Mouse (Mus musculus): ENCODE data around the gene Serpinf1. TPM values are rescaled to one million over a fixed set of nuclear protein-coding genes. Genes with fewer than 3 reads are reported as not detected.
A peak's percentile ranks its signal among the peaks of the same experiment; 100 is the strongest.
"Not testable (repeated sequence)": the region's sequence is repeated elsewhere in the genome, so short reads cannot be mapped to it uniquely, and the experiment has no call there.

Gene Serpinf1
- polyA plus RNA-seq, 1 experiment from 2014 or later: 69.1 TPM

- no peak overlapping the region for H3K27ac ChIP-seq (replicated peaks)
- TF ChIP-seq EP300 (optimal IDR thresholded peaks at IDR 0.05): no peak
- TF ChIP-seq CTCF (IDR thresholded peaks at IDR 0.05; ENCODE audit: low read depth): no peak
- H3K4me3 ChIP-seq (ENCODE audit: low read depth, low read length): no peak overlapping the region
- DNase-seq (ENCODE audit: low spot score) (no peak), ATAC-seq (ENCODE audit: low FRiP score, low TSS enrichment) (no peak)
- H3K27me3 ChIP-seq (ENCODE audit: control insufficient read depth, insufficient read depth, low read length): no peaks in the 10 kb centered on the region
- no peak overlapping the region for H3K4me2 ChIP-seq (replicated peaks; ENCODE audit: low read depth)
- no peaks in the 10 kb centered on the region; the same call in 1 of the 2 replicates for H3K36me3 ChIP-seq (ENCODE audit: control insufficient read depth, insufficient read depth, low read length)
- no peaks in the 10 kb centered on the region for H3K9me3 ChIP-seq (ENCODE audit: control insufficient read depth, low read length)
- H3K9ac ChIP-seq (ENCODE audit: low read length): no peak overlapping the region
- WGBS: 80% methylated on average over 1 of the region's 1 CpGs
- no peaks in the 10 kb centered on the region for H3K4me1 ChIP-seq (replicated peaks; ENCODE audit: control insufficient read depth, insufficient read depth)
Observed at GRCm38 (mm10) chr11:75395611-75396010, 26.9 kb downstream of the Serpinf1 start.

GRCm38 (mm10) chr11:75383529-75383928 is 39.0 kb downstream of the Serpinf1 start:
- DNase-seq (ENCODE audit: low spot score); H3K36me3 ChIP-seq (ENCODE audit: control insufficient read depth, insufficient read depth, low read length); H3K27ac ChIP-seq (replicated peaks); H3K27me3 ChIP-seq (ENCODE audit: control insufficient read depth, insufficient read depth, low read length); H3K9me3 ChIP-seq (ENCODE audit: control insufficient read depth, low read length); H3K4me2 ChIP-seq (replicated peaks; ENCODE audit: low read depth); H3K4me1 ChIP-seq (replicated peaks; ENCODE audit: control insufficient read depth, insufficient read depth); ATAC-seq (ENCODE audit: low FRiP score, low TSS enrichment); H3K9ac ChIP-seq (ENCODE audit: low read length); H3K4me3 ChIP-seq (ENCODE audit: low read depth, low read length): not testable (repeated sequence)
- WGBS: 43% methylated on average over 3 of the region's 3 CpGs

- not testable (repeated sequence) for ATAC-seq (ENCODE audit: low FRiP score, low TSS enrichment); H3K4me1 ChIP-seq (replicated peaks; ENCODE audit: control insufficient read depth, insufficient read depth); H3K4me2 ChIP-seq (replicated peaks; ENCODE audit: low read depth); DNase-seq (ENCODE audit: low spot score); H3K9ac ChIP-seq (ENCODE audit: low read length); H3K4me3 ChIP-seq (ENCODE audit: low read depth, low read length); H3K9me3 ChIP-seq (ENCODE audit: control insufficient read depth, low read length); H3K27me3 ChIP-seq (ENCODE audit: control insufficient read depth, insufficient read depth, low read length); H3K27ac ChIP-seq (replicated peaks); H3K36me3 ChIP-seq (ENCODE audit: control insufficient read depth, insufficient read depth, low read length)
- WGBS: 90% methylated on average over 2 of the region's 2 CpGs
Observed at GRCm38 (mm10) chr11:75378786-75379185, 43.7 kb downstream of the Serpinf1 start.

- ATAC-seq (ENCODE audit: low FRiP score, low TSS enrichment) (no peak), DNase-seq (ENCODE audit: low spot score) (no peak)
- 86% methylated on average over 1 of the region's 1 CpGs for whole genome bisulfite sequencing
- TF ChIP-seq CTCF (IDR thresholded peaks at IDR 0.05; ENCODE audit: low read depth) (no peak), EP300 (optimal IDR thresholded peaks at IDR 0.05) (no peak)
- Histone ChIP-seq H3K4me2 (replicated peaks; ENCODE audit: low read depth) (no peak overlapping the region), H3K4me3 (ENCODE audit: low read depth, low read length) (no peak overlapping the region), H3K4me1 (replicated peaks; ENCODE audit: control insufficient read depth, insufficient read depth) (no peaks in the 10 kb centered on the region), H3K9me3 (ENCODE audit: control insufficient read depth, low read length) (no peaks in the 10 kb centered on the region), H3K27me3 (ENCODE audit: control insufficient read depth, insufficient read depth, low read length) (no peaks in the 10 kb centered on the region), H3K9ac (ENCODE audit: low read length) (no peak overlapping the region), H3K27ac (replicated peaks) (no peak overlapping the region), H3K36me3 (ENCODE audit: control insufficient read depth, insufficient read depth, low read length) (no peaks in the 10 kb centered on the region)
Observed at GRCm38 (mm10) chr11:75377125-75377524, 45.4 kb downstream of the Serpinf1 start.

MicroRNAs encoded within 50 kb of the gene (microRNA counts, 519-probe panel; counts per million panel counts)
- microRNA mmu-miR-22: 6,977 counts per million, percentile 89 among the panel's probes with 10 or more counts

Small RNA genes within 50 kb of the gene (microRNA-seq; reads per million reads assigned to microRNA genes)
- 16,153 reads per million, percentile 95 among the genes with 10 or more reads in this experiment for gene Mir22

Other genes starting within 250 kb of the Serpinf1 start
- 19.3 and 20.2 TPM in 2 replicates for gene Ovca2, start 243.9 kb downstream of the Serpinf1 start, polyA plus RNA-seq (2015; fragmentation: Nextera tagmentation; extraction: Ambion mirVana)
- 15.2 and 15.8 TPM in 2 replicates for gene Dph1, start 231.5 kb downstream of the Serpinf1 start, polyA plus RNA-seq (2015; fragmentation: Nextera tagmentation; extraction: Ambion mirVana)
- 2.1 and 2.9 TPM in 2 replicates for gene Rtn4rl1, start 228.9 kb downstream of the Serpinf1 start, polyA plus RNA-seq (2015; fragmentation: Nextera tagmentation; extraction: Ambion mirVana)
- gene Rpa1, start 74.4 kb downstream of the Serpinf1 start, polyA plus RNA-seq (2015; fragmentation: Nextera tagmentation; extraction: Ambion mirVana): 46.0 and 48.0 TPM in 2 replicates
- gene Smyd4, start 74.3 kb downstream of the Serpinf1 start, polyA plus RNA-seq (2015; fragmentation: Nextera tagmentation; extraction: Ambion mirVana): 5.0 and 6.3 TPM in 2 replicates
- gene Serpinf2, start 16.9 kb upstream of the Serpinf1 start, polyA plus RNA-seq (2015; fragmentation: Nextera tagmentation; extraction: Ambion mirVana): 17.8 and 19.7 TPM in 2 replicates
- 2.6 and 2.7 TPM in 2 replicates for gene Wdr81, start 32.0 kb upstream of the Serpinf1 start, polyA plus RNA-seq (2015; fragmentation: Nextera tagmentation; extraction: Ambion mirVana)
- 16.0 and 17.2 TPM in 2 replicates for gene Tlcd2, start 39.0 kb upstream of the Serpinf1 start, polyA plus RNA-seq (2015; fragmentation: Nextera tagmentation; extraction: Ambion mirVana)
- 15.8 and 16.0 TPM in 2 replicates for gene Prpf8, start 64.1 kb upstream of the Serpinf1 start, polyA plus RNA-seq (2015; fragmentation: Nextera tagmentation; extraction: Ambion mirVana)
- 2.7 and 3.5 TPM in 2 replicates for gene Rilp, start 87.4 kb upstream of the Serpinf1 start, polyA plus RNA-seq (2015; fragmentation: Nextera tagmentation; extraction: Ambion mirVana)
- 2.8 and 2.9 TPM in 2 replicates for gene Scarf1, start 90.8 kb upstream of the Serpinf1 start, polyA plus RNA-seq (2015; fragmentation: Nextera tagmentation; extraction: Ambion mirVana)
- 5.7 and 6.4 TPM in 2 replicates for gene Slc43a2, start 109.0 kb upstream of the Serpinf1 start, polyA plus RNA-seq (2015; fragmentation: Nextera tagmentation; extraction: Ambion mirVana)
- gene Pitpna, start 165.4 kb upstream of the Serpinf1 start, polyA plus RNA-seq (2015; fragmentation: Nextera tagmentation; extraction: Ambion mirVana): 79.3 and 84.3 TPM in 2 replicates
- gene Inpp5k, start 208.3 kb upstream of the Serpinf1 start, polyA plus RNA-seq (2015; fragmentation: Nextera tagmentation; extraction: Ambion mirVana): 19.0 and 22.4 TPM in 2 replicates
- gene Myo1c, start 227.8 kb upstream of the Serpinf1 start, polyA plus RNA-seq (2015; fragmentation: Nextera tagmentation; extraction: Ambion mirVana): 41.8 and 41.9 TPM in 2 replicates